In the genomic region with DNA sequence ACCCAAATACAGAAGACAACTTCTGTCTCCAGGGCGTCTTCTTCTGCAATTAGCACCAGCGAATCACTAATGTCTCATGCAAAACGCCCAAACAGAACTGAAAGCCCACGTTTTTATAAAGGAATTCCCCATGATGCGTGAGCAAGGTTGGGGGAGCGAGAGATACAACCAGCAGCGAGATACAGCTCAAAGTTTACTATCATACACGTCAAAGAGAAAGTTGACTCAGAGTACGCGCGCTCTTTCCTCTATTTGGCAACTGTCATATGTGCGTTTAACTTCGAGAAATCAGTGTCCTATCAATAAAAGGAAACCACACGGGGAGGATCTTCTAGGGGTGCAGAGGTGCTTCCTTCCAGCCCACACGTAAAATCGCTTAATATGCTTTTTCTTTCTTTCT, we compare ENCODE assay signal across 8 mouse cellular contexts. TPM values are rescaled to one million over a fixed set of nuclear protein-coding genes. Genes with fewer than 3 reads are reported as not detected.
DNase-seq lines count a peak whose midpoint lies in the region; ATAC-seq and TF ChIP-seq lines count a peak whose summit lies in the region.

No protein-coding gene starts in this region.

- H3K4me1 ChIP-seq in erythroblast, embryonic 14.5 days (ENCODE audit: control insufficient read depth), result peaks cover 26% of the 10 kb centered on the region
- H3K4me1 ChIP-seq in forebrain, embryonic 15.5 days, result peaks cover 22% of the 10 kb centered on the region
- peaks cover 4% of the 10 kb centered on the region; the same call in 1 of the 2 replicates for H3K4me1 ChIP-seq in limb, embryonic 11.5 days (ENCODE audit: control insufficient read depth, insufficient read depth, low read length)
- 0 out of 2 replicates have a peak, but pooled peaks cover 3% of the 10 kb centered on the region for H3K4me1 ChIP-seq in olfactory bulb, adult 2 months (ENCODE audit: control insufficient read depth, insufficient read depth, low read length)

- peak overlapping the region; percentile 67 for H3K4me3 ChIP-seq in erythroblast, embryonic 14.5 days (replicated peaks)
- H3K4me3 ChIP-seq in forebrain, embryonic 15.5 days, result peak overlapping the region; percentile 75
- H3K4me3 ChIP-seq in limb, embryonic 11.5 days (ENCODE audit: low read depth, low read length), result peak overlapping the region; percentile 81
- H3K4me3 ChIP-seq in olfactory bulb, adult 2 months (ENCODE audit: insufficient read depth, low read depth, low read length), result peak overlapping the region; percentile 43

- H3K9me3 ChIP-seq in erythroblast, embryonic 14.5 days (ENCODE audit: control insufficient read depth, low read length), result no peaks in the 10 kb centered on the region
- H3K9me3 ChIP-seq in forebrain, embryonic 15.5 days, result no peaks in the 10 kb centered on the region
- H3K9me3 ChIP-seq in limb, embryonic 11.5 days (ENCODE audit: control insufficient read depth, low read length), result no peaks in the 10 kb centered on the region

- ATAC-seq in erythroblast, adult 5-6 weeks (replicated peaks; ENCODE audit: low FRiP score, poor library complexity, severe bottlenecking), result no peak
- ATAC-seq in forebrain, embryonic 15.5 days (replicated peaks), result no peak
- ATAC-seq in limb, embryonic 11.5 days (ENCODE audit: insufficient number of reproducible peaks, low FRiP score, low TSS enrichment, low read depth), result no peak

- H3K9ac ChIP-seq in forebrain, embryonic 15.5 days (replicated peaks), result no peak overlapping the region; the same call in 1 of the 2 replicates
- H3K9ac ChIP-seq in limb, embryonic 11.5 days (ENCODE audit: low read length), result no peak overlapping the region

- H3K27ac ChIP-seq in forebrain, embryonic 15.5 days (replicated peaks), result no peak overlapping the region
- H3K27ac ChIP-seq in limb, embryonic 11.5 days (replicated peaks; ENCODE audit: low read depth, low read length), result no peak overlapping the region
- H3K27ac ChIP-seq in olfactory bulb, adult 2 months (ENCODE audit: insufficient read depth, low read depth, low read length), result no peak overlapping the region

- H3K36me3 ChIP-seq in erythroblast, embryonic 14.5 days (ENCODE audit: control insufficient read depth), result no peaks in the 10 kb centered on the region
- no peaks in the 10 kb centered on the region for H3K36me3 ChIP-seq in forebrain, embryonic 15.5 days
- no peaks in the 10 kb centered on the region for H3K36me3 ChIP-seq in limb, embryonic 11.5 days (ENCODE audit: control insufficient read depth, insufficient read depth, low read length)

- WGBS in forebrain, embryonic 15.5 days, result 2% methylated on average over 16 of the region's 16 CpGs
- 9% methylated on average over 16 of the region's 16 CpGs for WGBS in limb, embryonic 11.5 days
- 1% methylated on average over 16 of the region's 16 CpGs for WGBS in olfactory bulb, adult 2 months

- DNase-seq in CD4-positive helper T cell, adult 2 months (ENCODE audit: low read depth, low spot score), result peak; percentile 40
- peak; percentile 24 for DNase-seq in limb, embryonic 11.5 days (ENCODE audit: low spot score)
- DNase-seq in yolk sac, embryonic 10.5 days (ENCODE audit: low spot score), result no peak
- no peak for DNase-seq in right cerebral cortex, postnatal 4 days

- TF ChIP-seq POLR2A in olfactory bulb, adult 2 months (IDR thresholded peaks at IDR 0.05; ENCODE audit: insufficient read depth, low read depth, low read length), result no peak

- peaks cover 25% of the 10 kb centered on the region for H3K27me3 ChIP-seq in erythroblast, embryonic 14.5 days (ENCODE audit: control insufficient read depth)
- no peaks in the 10 kb centered on the region for H3K27me3 ChIP-seq in forebrain, embryonic 15.5 days
- H3K27me3 ChIP-seq in limb, embryonic 11.5 days (ENCODE audit: control insufficient read depth, insufficient read depth, low read length), result no peaks in the 10 kb centered on the region

- no peak for TF ChIP-seq CTCF in olfactory bulb, adult 2 months (IDR thresholded peaks at IDR 0.05; ENCODE audit: insufficient read depth, low read depth, low read length)

- peak overlapping the region; percentile 92 for H3K4me2 ChIP-seq in forebrain, embryonic 15.5 days (replicated peaks)
- peak overlapping the region; percentile 78 for H3K4me2 ChIP-seq in limb, embryonic 11.5 days (ENCODE audit: low read depth, severe bottlenecking)

RNA-seq across cellular contexts. Expression of gene Tmtc2, which starts 1.4 kb away (rescaled TPM):
- polyA plus RNA-seq in erythroblast, embryonic 14.5 days (2012), result 0.01 and 0.03 TPM in 2 replicates
- not detected in 2 replicates for total RNA-seq in erythroblast, adult 5-6 weeks (2015; ENCODE audit: low replicate concordance)
- 1.4 TPM in 1 of 2 replicates, not detected in the other for total RNA-seq in erythroblast, adult 5-6 weeks (2017; ENCODE audit: low replicate concordance)
- polyA plus RNA-seq in forebrain, embryonic 15.5 days (2015; fragmentation: Nextera tagmentation; extraction: Ambion mirVana), result 7.4 and 7.5 TPM in 2 replicates
- polyA plus RNA-seq in limb, embryonic 11.5 days (2014; fragmentation: Nextera tagmentation; extraction: Ambion mirVana), result 7.4 and 7.8 TPM in 2 replicates
- polyA plus RNA-seq in olfactory bulb, adult 2 months (2012; ENCODE audit: insufficient read depth, insufficient read length, low replicate concordance, missing spikeins), result not detected in 2 replicates

Comparison
In these comparisons a context has a peak if more than half of its experiments do, and no peak if none do; other contexts are left out.
1. DNase-seq: peak in CD4-positive helper T cell, adult 2 months (single experiment) and limb, embryonic 11.5 days (single experiment); none in yolk sac, embryonic 10.5 days (single experiment) and right cerebral cortex, postnatal 4 days (single experiment).
2. Peak in every context shown above with its lines, with median percentiles within 50 percentile points of each other: H3K4me3 ChIP-seq.